Comparison of ENCODE assay signal across 10 mouse cellular contexts in the genomic region with DNA sequence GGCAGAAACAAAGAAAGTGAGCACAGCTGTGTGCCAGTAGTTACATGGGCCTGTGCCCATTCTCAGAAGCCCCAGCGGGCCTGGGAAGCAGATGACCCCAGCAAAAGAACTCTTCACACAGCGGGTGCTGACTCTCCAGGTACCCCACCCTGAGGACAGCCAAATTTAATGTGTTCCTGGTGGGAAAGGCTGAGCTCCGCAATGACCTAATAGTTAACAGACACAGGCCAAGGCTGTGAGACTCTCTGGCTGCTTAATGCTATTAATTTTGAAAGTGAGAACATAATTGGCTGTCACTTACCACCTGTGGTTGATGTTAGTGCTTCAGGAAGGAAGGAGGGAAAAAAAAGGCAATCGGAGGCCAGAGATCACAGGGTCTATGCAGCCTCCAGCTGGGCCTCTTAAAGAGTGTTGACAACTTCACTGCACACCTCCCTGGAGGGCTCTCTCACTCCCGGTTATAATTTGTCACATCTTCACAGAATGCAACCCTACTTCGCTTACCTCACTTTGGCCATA.
DNase-seq lines count a peak whose midpoint lies in the region; ATAC-seq lines count a peak whose summit lies in the region.
"Had no signal": no experiment of that assay in that cellular context is flagged by ENCODE, and none has a peak within 500 bp of the region (broad histone marks: within the 10 kb centered on the region; RNA-seq: fewer than 3 reads in every experiment).

No protein-coding gene starts in this region.

- intact Hi-C loops in heart, postnatal 36 days (cut with DNase I): no loop called here

- 0 out of 2 replicates have a peak overlapping the region, but pooled peaks have one; percentile 47 for H3K9ac ChIP-seq in heart, embryonic 12.5 days
- H3K9ac ChIP-seq in embryonic facial prominence, embryonic 11.5 days (replicated peaks; ENCODE audit: low read length): no peak overlapping the region
- H3K9ac ChIP-seq in hindbrain, embryonic 12.5 days: no peak overlapping the region
- no peak overlapping the region for H3K9ac ChIP-seq in midbrain, embryonic 13.5 days (replicated peaks)
- H3K9ac ChIP-seq: liver, postnatal 0 days had no signal

- no peak overlapping the region for H3K27ac ChIP-seq in heart, embryonic 12.5 days (ENCODE audit: poor library complexity, severe bottlenecking)
- no peak overlapping the region for H3K27ac ChIP-seq in embryonic facial prominence, embryonic 11.5 days (replicated peaks; ENCODE audit: low read depth, low read length)
- H3K27ac ChIP-seq in hindbrain, embryonic 12.5 days: no peak overlapping the region
- H3K27ac ChIP-seq in midbrain, embryonic 13.5 days: peak overlapping the region; percentile 32; the same call in 1 of the 2 replicates

- H3K9me3 ChIP-seq in heart, embryonic 12.5 days (replicated peaks): no peaks in the 10 kb centered on the region
- no peaks in the 10 kb centered on the region for H3K9me3 ChIP-seq in embryonic facial prominence, embryonic 11.5 days (replicated peaks; ENCODE audit: control insufficient read depth, low read length)
- H3K9me3 ChIP-seq in hindbrain, embryonic 12.5 days (replicated peaks): no peaks in the 10 kb centered on the region
- H3K9me3 ChIP-seq in midbrain, embryonic 13.5 days: no peaks in the 10 kb centered on the region

- 12% methylated on average over 6 of the region's 6 CpGs for WGBS in heart, embryonic 12.5 days
- WGBS in embryonic facial prominence, embryonic 11.5 days: 12% methylated on average over 6 of the region's 6 CpGs
- 18% methylated on average over 6 of the region's 6 CpGs for WGBS in hindbrain, embryonic 12.5 days
- WGBS in midbrain, embryonic 13.5 days: 30% methylated on average over 6 of the region's 6 CpGs

- peaks cover 12% of the 10 kb centered on the region for H3K27me3 ChIP-seq in heart, embryonic 12.5 days (replicated peaks)
- no peaks in the 10 kb centered on the region for H3K27me3 ChIP-seq in embryonic facial prominence, embryonic 11.5 days (ENCODE audit: control insufficient read depth, insufficient read depth, low read length)
- no peaks in the 10 kb centered on the region for H3K27me3 ChIP-seq in hindbrain, embryonic 12.5 days
- H3K27me3 ChIP-seq in midbrain, embryonic 13.5 days: no peaks in the 10 kb centered on the region

- H3K4me2 ChIP-seq in heart, embryonic 12.5 days: peak overlapping the region; percentile 60
- H3K4me2 ChIP-seq in embryonic facial prominence, embryonic 11.5 days (ENCODE audit: low read depth, low read length): no peak overlapping the region
- H3K4me2 ChIP-seq in hindbrain, embryonic 12.5 days (replicated peaks): no peak overlapping the region; the same call in 1 of the 2 replicates
- H3K4me2 ChIP-seq in midbrain, embryonic 13.5 days (replicated peaks): no peak overlapping the region

- H3K36me3 ChIP-seq in heart, embryonic 12.5 days: no peaks in the 10 kb centered on the region
- no peaks in the 10 kb centered on the region for H3K36me3 ChIP-seq in embryonic facial prominence, embryonic 11.5 days (replicated peaks; ENCODE audit: control insufficient read depth, insufficient read depth, low read depth, low read length)
- H3K36me3 ChIP-seq in hindbrain, embryonic 12.5 days: no peaks in the 10 kb centered on the region
- no peaks in the 10 kb centered on the region for H3K36me3 ChIP-seq in midbrain, embryonic 13.5 days

- no peak for DNase-seq in heart, postnatal 36 days
- DNase-seq in embryonic facial prominence, embryonic 11.5 days (ENCODE audit: low spot score): peak; percentile 67
- DNase-seq in adrenal gland, postnatal 14 days: no peak
- no peak for DNase-seq in adrenal gland, adult (ENCODE audit: inconsistent age in 2 of 2, low spot score in 1 of 2)
- no peak for DNase-seq in spleen, adult 12 weeks (ENCODE audit: low spot score)
- DNase-seq: kidney, postnatal 4 days; liver, postnatal 0 days had no signal

- peak overlapping the region; percentile 23; the same call in 1 of the 2 replicates for H3K4me3 ChIP-seq in heart, embryonic 12.5 days
- no peak overlapping the region for H3K4me3 ChIP-seq in embryonic facial prominence, embryonic 11.5 days (ENCODE audit: low read depth, low read length)
- H3K4me3 ChIP-seq in hindbrain, embryonic 12.5 days: no peak overlapping the region
- H3K4me3 ChIP-seq in midbrain, embryonic 13.5 days (replicated peaks): no peak overlapping the region

- peaks cover 9% of the 10 kb centered on the region for H3K4me1 ChIP-seq in heart, embryonic 12.5 days (replicated peaks)
- no peaks in the 10 kb centered on the region for H3K4me1 ChIP-seq in embryonic facial prominence, embryonic 11.5 days (ENCODE audit: control insufficient read depth, insufficient read depth, low read length)
- H3K4me1 ChIP-seq in hindbrain, embryonic 12.5 days: peaks cover 4% of the 10 kb centered on the region; the same call in 1 of the 2 replicates
- H3K4me1 ChIP-seq in midbrain, embryonic 13.5 days (replicated peaks): no peaks in the 10 kb centered on the region; the same call in 1 of the 2 replicates

- ATAC-seq in heart, embryonic 12.5 days (ENCODE audit: insufficient number of reproducible peaks, low FRiP score): peak; percentile 51; the same call in 1 of the 2 replicates
- ATAC-seq in embryonic facial prominence, embryonic 11.5 days (replicated peaks; ENCODE audit: insufficient number of reproducible peaks, low FRiP score, low TSS enrichment, low read depth): peak; percentile 87
- peak; percentile 78 for ATAC-seq in hindbrain, embryonic 12.5 days (ENCODE audit: low FRiP score)
- ATAC-seq in midbrain, embryonic 13.5 days: peak; percentile 77
- ATAC-seq: liver, postnatal 0 days had no signal
